26 mouse cellular contexts compared by ENCODE assay signal in the genomic region with DNA sequence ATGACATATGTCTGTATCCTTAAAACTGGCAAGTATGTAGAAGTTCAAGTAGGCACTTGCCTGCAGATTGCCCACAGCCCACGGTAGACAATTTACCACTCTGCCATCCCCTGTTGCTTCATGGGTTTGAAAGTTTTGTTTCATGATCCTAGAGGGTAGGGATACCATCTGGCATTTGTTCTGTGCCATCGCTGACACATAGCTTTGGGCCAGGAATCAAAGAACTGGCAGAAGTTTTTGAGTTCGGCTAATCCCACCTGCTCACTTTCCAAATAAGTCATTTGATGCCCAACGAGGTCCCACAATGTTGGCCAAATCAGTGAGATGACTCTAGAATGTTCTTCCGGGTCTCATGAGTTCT. TPM values are rescaled to one million over a fixed set of nuclear protein-coding genes. Genes with fewer than 3 reads are reported as not detected.
DNase-seq lines count a peak whose midpoint lies in the region; ATAC-seq and TF ChIP-seq lines count a peak whose summit lies in the region.
"Had no signal": no experiment of that assay in that cellular context is flagged by ENCODE, and none has a peak within 500 bp of the region (broad histone marks: within the 10 kb centered on the region; RNA-seq: fewer than 3 reads in every experiment).

No protein-coding gene starts in this region.

- H3K4me3 ChIP-seq in liver, embryonic 12.5 days: peak overlapping the region; percentile 19; the same call in 1 of the 2 replicates
- H3K4me3 ChIP-seq in CH12.LX (replicated peaks in 1 of 3; ENCODE audit: low read depth in 2 of 3, low read length in 2 of 3, poor library complexity in 1 of 3): no peak overlapping the region
- H3K4me3 ChIP-seq: embryonic facial prominence, embryonic 12.5 days; forebrain, embryonic 12.5 days; hindbrain, embryonic 13.5 days; limb, embryonic 10.5 days; limb, embryonic 15.5 days; midbrain, embryonic 15.5 days; neural tube, embryonic 15.5 days had no signal

- dilution Hi-C loops in CH12.LX (cut with MboI; ENCODE audit: extremely low pct_ligation_motif_present, extremely low pct_unique_long_range_greater_than_20kb, low sequenced_read_pairs): no loop called here

- no peaks in the 10 kb centered on the region for H3K27me3 ChIP-seq in liver, embryonic 12.5 days (replicated peaks)
- no peaks in the 10 kb centered on the region for H3K27me3 ChIP-seq in CH12.LX (replicated peaks)
- H3K27me3 ChIP-seq: embryonic facial prominence, embryonic 12.5 days; forebrain, embryonic 12.5 days; hindbrain, embryonic 13.5 days; limb, embryonic 15.5 days; midbrain, embryonic 15.5 days; neural tube, embryonic 15.5 days had no signal

- no peak for TF ChIP-seq CTCF in CH12.LX (conservative IDR thresholded peaks at IDR 0.05 in 1 of 2, IDR thresholded peaks at IDR 0.05 in 1 of 2; ENCODE audit: low read depth in 2 of 2, low read length in 2 of 2)

- no peaks in the 10 kb centered on the region for H3K36me3 ChIP-seq in liver, embryonic 12.5 days
- H3K36me3 ChIP-seq in CH12.LX (replicated peaks in 1 of 2; ENCODE audit: control insufficient read depth in 1 of 2, insufficient read depth in 1 of 2, low read length in 1 of 2): no peaks in the 10 kb centered on the region
- H3K36me3 ChIP-seq: embryonic facial prominence, embryonic 12.5 days; forebrain, embryonic 12.5 days; G1E; hindbrain, embryonic 13.5 days; limb, embryonic 10.5 days; limb, embryonic 15.5 days; midbrain, embryonic 15.5 days; neural tube, embryonic 15.5 days had no signal

- 0 out of 2 replicates have a peak overlapping the region, but pooled peaks have one; percentile 27 for H3K9ac ChIP-seq in liver, embryonic 12.5 days
- H3K9ac ChIP-seq in CH12.LX (ENCODE audit: insufficient read depth, low read depth): no peak overlapping the region
- H3K9ac ChIP-seq: embryonic facial prominence, embryonic 12.5 days; forebrain, embryonic 12.5 days; forebrain, postnatal 0 days; hindbrain, embryonic 13.5 days; limb, embryonic 15.5 days; midbrain, embryonic 15.5 days; neural tube, embryonic 15.5 days had no signal

- DNase-seq in liver: no peak
- no peak for DNase-seq in CH12.LX (ENCODE audit: extremely low read depth)
- peak; percentile 86 for DNase-seq in fat pad, adult 2 months (ENCODE audit: extremely low read depth, low read depth, low spot score)
- peak; percentile 13 to 26 for DNase-seq in layer of hippocampus, postnatal 36 days
- DNase-seq in heart, postnatal 14 days: no peak
- no peak for DNase-seq in urinary bladder, postnatal 14 days (ENCODE audit: low spot score)
- DNase-seq: adrenal gland, postnatal 10 days; cerebellum, adult 8-10 months; embryo, embryonic 11 days; forebrain, postnatal 0 days; heart, postnatal 36 days; kidney, adult 9 months; kidney, postnatal 10 days; retina, postnatal 1 day; right cerebral cortex, postnatal 14 days had no signal

- ATAC-seq in liver, embryonic 12.5 days: no peak
- ATAC-seq in megakaryocyte, adult 5-6 weeks (ENCODE audit: poor library complexity, severe bottlenecking): no peak; the same call in 1 of the 2 replicates
- ATAC-seq: forebrain, postnatal 0 days; midbrain, embryonic 15.5 days had no signal

- H3K4me1 ChIP-seq in liver, embryonic 12.5 days: peaks cover 32% of the 10 kb centered on the region
- peaks cover 4 to 21% of the 10 kb centered on the region in 2 experiments; a peak in 3 of 4 replicates for H3K4me1 ChIP-seq in CH12.LX (ENCODE audit: control insufficient read depth in 1 of 2, insufficient read depth in 2 of 2)
- H3K4me1 ChIP-seq: embryonic facial prominence, embryonic 12.5 days; forebrain, embryonic 12.5 days; hindbrain, embryonic 13.5 days; limb, embryonic 10.5 days; midbrain, embryonic 15.5 days; neural tube, embryonic 15.5 days had no signal

- 71% methylated on average over 5 of the region's 5 CpGs for WGBS in liver, embryonic 12.5 days (ENCODE audit: insufficient replicate concordance)

- H3K4me2 ChIP-seq in liver, embryonic 12.5 days: peak overlapping the region; percentile 55
- peak overlapping the region; percentile 51 for H3K4me2 ChIP-seq in CH12.LX (ENCODE audit: insufficient read depth, low read depth, poor library complexity, severe bottlenecking)
- H3K4me2 ChIP-seq: embryonic facial prominence, embryonic 12.5 days; forebrain, embryonic 12.5 days; hindbrain, embryonic 13.5 days; limb, embryonic 15.5 days; midbrain, embryonic 15.5 days; neural tube, embryonic 15.5 days had no signal

- no peaks in the 10 kb centered on the region for H3K9me3 ChIP-seq in liver, embryonic 12.5 days (replicated peaks)
- peaks cover 3% of the 10 kb centered on the region for H3K9me3 ChIP-seq in CH12.LX (replicated peaks; ENCODE audit: low read length)
- H3K9me3 ChIP-seq: embryonic facial prominence, embryonic 12.5 days; forebrain, embryonic 12.5 days; G1E; hindbrain, embryonic 13.5 days; limb, embryonic 10.5 days; limb, embryonic 15.5 days; midbrain, embryonic 15.5 days; neural tube, embryonic 15.5 days had no signal

- TF ChIP-seq POLR2A in CH12.LX (IDR thresholded peaks at IDR 0.05; ENCODE audit: low read depth, low read length): no peak

- H3K79me2 ChIP-seq in CH12.LX (replicated peaks; ENCODE audit: control insufficient read depth, extremely low read depth, insufficient read depth, poor library complexity, severe bottlenecking): no peaks in the 10 kb centered on the region

- in situ Hi-C loops in CH12.LX (cut with MboI; ENCODE audit: low pct_ligation_motif_present, low pct_unique_long_range_greater_than_20kb, low sequenced_read_pairs): no loop called here

- no peak for TF ChIP-seq RAD21 in CH12.LX (IDR thresholded peaks at IDR 0.05; ENCODE audit: low read depth, low read length)

- intact Hi-C loops in heart, postnatal 14 days (cut with DNase I): no loop called here

- TF ChIP-seq EP300 in CH12.LX (IDR thresholded peaks at IDR 0.05; ENCODE audit: low read length): no peak

- H3K27ac ChIP-seq in liver, embryonic 12.5 days: no peak overlapping the region
- H3K27ac ChIP-seq in CH12.LX (ENCODE audit: insufficient read depth, low read depth): no peak overlapping the region
- H3K27ac ChIP-seq: embryonic facial prominence, embryonic 12.5 days; forebrain, embryonic 12.5 days; hindbrain, embryonic 13.5 days; limb, embryonic 10.5 days; limb, embryonic 15.5 days; macrophage; midbrain, embryonic 15.5 days; neural tube, embryonic 15.5 days had no signal

TF ChIP-seq in CH12.LX, 34 proteins besides CTCF, POLR2A, EP300 and RAD21:
- TF ChIP-seq MXI1 (IDR thresholded peaks at IDR 0.05; ENCODE audit: low read depth, low read length) (no peak), ETS1 (conservative IDR thresholded peaks at IDR 0.05; ENCODE audit: low read depth, low read length) (no peak), HCFC1 (IDR thresholded peaks at IDR 0.05; ENCODE audit: low read depth, low read length) (no peak), CHD2 (IDR thresholded peaks at IDR 0.05; ENCODE audit: low read length) (no peak), TBP (conservative IDR thresholded peaks at IDR 0.05; ENCODE audit: low read depth, low read length) (no peak), KAT2A (IDR thresholded peaks at IDR 0.05; ENCODE audit: insufficient replicate concordance, low read length) (no peak), CHD1 (IDR thresholded peaks at IDR 0.05; ENCODE audit: low read depth, low read length) (no peak), TCF12 (IDR thresholded peaks at IDR 0.05; ENCODE audit: low read depth, low read length) (no peak), MAX (IDR thresholded peaks at IDR 0.05; ENCODE audit: low read length) (no peak), IRF4 (IDR thresholded peaks at IDR 0.05; ENCODE audit: low read depth, low read length) (no peak)

RNA-seq across cellular contexts. Expression of a gene that starts 18.3 kb away (rescaled TPM):
- polyA plus RNA-seq in liver, embryonic 12.5 days (2016; fragmentation: Nextera tagmentation; extraction: Ambion mirVana): 24.1 and 26.5 TPM in 2 replicates
- total RNA-seq in CH12.LX (2012; rRNA removed): 13.1 and 16.6 TPM in 2 replicates
- 15.3 and 18.0 TPM in 2 replicates for total RNA-seq in CH12.LX (2014; rRNA removed)
- polyA plus RNA-seq in CH12.LX (2012; ENCODE audit: insufficient read length, low read depth): 24.4 and 28.2 TPM in 2 replicates
- total RNA-seq in layer of hippocampus, postnatal 36 days (2021): 1 to 10 TPM; 2.4 to 3.5 TPM
- total RNA-seq in heart, postnatal 14 days (2021): 10 to 100 TPM; 28.8 to 32.4 TPM
- 54.6 and 66.3 TPM in 2 replicates for total RNA-seq in megakaryocyte, adult 5-6 weeks (2015)
- 48.8 and 62.2 TPM in 2 replicates for total RNA-seq in megakaryocyte, adult 5-6 weeks (2017)
- polyA plus RNA-seq: G1E had no signal

Comparison
In these comparisons a context has a peak if more than half of its experiments do, and no peak if none do; other contexts are left out.
1. DNase-seq: peak in fat pad, adult 2 months (single experiment) and layer of hippocampus, postnatal 36 days (2 of 2); none in liver (single experiment), CH12.LX (single experiment), heart, postnatal 14 days (0 of 2) and urinary bladder, postnatal 14 days (single experiment).